Mouse (Mus musculus): ENCODE measurements at regions not wholly inside any gene's neighbourhood (a gene's known extent, or its start where the extent isn't known, plus 50 kb on each side); places are given as distances from the start of the nearest gene placed in this dataset.

- WGBS, result 83% methylated on average over 15 of the region's 15 CpGs
- no peaks in the 10 kb centered on the region for H3K9me3 ChIP-seq (replicated peaks)
Measured at GRCm38 (mm10) chr13:69867296-69868065, 65.3 kb downstream of the Med10 start.

GRCm38 (mm10) chr13:69896536-69896935, 94.3 kb downstream of the Med10 start:
- Histone ChIP-seq H3K36me3 (no peaks in the 10 kb centered on the region), H3K27me3 (no peaks in the 10 kb centered on the region), H3K4me1 (no peaks in the 10 kb centered on the region), H3K4me2 (no peak overlapping the region), H3K4me3 (replicated peaks) (no peak overlapping the region), H3K27ac (no peak overlapping the region), H3K9ac (no peak overlapping the region), H3K9me3 (replicated peaks) (no peaks in the 10 kb centered on the region)
- no peak for ATAC-seq (replicated peaks; ENCODE audit: low FRiP score)
- WGBS, result 19% methylated on average over 5 of the region's 5 CpGs

More at GRCm38 (mm10) chr13:69867296-69868065, 65.3 kb downstream of the Med10 start:
- H3K4me1 ChIP-seq, result no peaks in the 10 kb centered on the region
- H3K4me3 ChIP-seq (replicated peaks), result no peak overlapping the region
- no peak overlapping the region for H3K4me2 ChIP-seq
- no peak overlapping the region for H3K9ac ChIP-seq
- H3K27me3 ChIP-seq, result no peaks in the 10 kb centered on the region
- H3K36me3 ChIP-seq, result no peaks in the 10 kb centered on the region
- ATAC-seq (replicated peaks; ENCODE audit: low FRiP score), result no peak
- H3K27ac ChIP-seq, result no peak overlapping the region

DNA sequence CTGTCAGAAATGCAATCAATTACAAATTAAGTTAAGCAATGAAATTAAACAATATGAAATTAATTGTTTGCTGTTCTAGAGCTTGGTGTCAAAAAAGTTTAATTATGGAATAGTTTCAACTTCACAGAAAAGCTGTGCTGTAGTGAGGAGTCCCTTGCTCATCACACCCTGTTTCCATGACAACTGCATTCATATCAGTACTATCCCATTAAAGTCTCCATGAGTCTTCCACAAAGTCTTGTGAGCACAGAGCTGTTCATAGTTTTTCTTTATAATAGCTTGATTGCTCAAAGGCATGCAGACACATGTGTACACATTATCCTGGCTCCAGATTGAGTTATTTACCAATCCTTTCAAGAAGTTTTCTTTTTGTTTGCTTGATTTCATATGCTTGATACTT, 98.9 kb downstream of the Med10 start:
- no peak for ATAC-seq (replicated peaks; ENCODE audit: low FRiP score)
- Histone ChIP-seq H3K27ac (no peak overlapping the region), H3K4me1 (no peaks in the 10 kb centered on the region), H3K9me3 (replicated peaks) (no peaks in the 10 kb centered on the region), H3K4me3 (replicated peaks) (no peak overlapping the region), H3K9ac (no peak overlapping the region), H3K4me2 (no peak overlapping the region), H3K27me3 (no peaks in the 10 kb centered on the region), H3K36me3 (no peaks in the 10 kb centered on the region)

DNA sequence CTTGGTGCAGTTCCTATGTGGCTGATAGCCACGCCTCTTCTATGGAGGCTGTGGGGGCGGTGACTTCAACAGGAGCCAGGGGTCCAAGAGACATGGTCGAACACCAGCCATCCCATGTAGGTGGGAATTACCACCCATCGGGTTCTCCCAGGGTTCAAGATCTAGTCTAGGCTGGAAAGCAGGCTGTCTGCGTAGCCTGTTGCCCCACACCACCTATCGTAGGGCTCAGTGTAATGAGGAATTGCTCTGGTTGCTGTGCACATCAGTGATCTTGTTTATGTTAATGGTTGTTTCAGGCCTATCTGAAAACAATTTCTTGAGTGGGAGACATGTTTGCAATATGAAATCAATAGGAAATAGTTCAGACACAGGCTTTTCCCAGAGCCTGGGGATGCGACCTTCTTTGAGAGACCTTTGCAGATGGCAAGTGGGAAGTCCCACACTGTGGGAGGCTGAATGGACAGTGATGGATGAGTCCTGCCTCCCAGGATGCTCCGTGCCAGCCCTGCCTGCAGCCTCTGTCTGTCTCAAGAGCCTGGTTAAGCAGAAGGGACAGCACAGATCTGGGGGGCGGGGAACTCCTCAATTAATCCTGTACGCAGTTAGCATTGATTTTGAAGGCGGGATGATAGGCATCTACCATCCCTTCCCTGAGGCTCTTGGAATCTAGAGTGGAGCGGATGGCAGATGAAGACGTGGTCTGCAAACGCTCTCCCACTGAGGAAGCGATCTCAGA, 104.8 kb downstream of the Med10 start:
- H3K27ac ChIP-seq, result no peak overlapping the region
- H3K4me2 ChIP-seq, result no peak overlapping the region
- WGBS, result 68% methylated on average over 15 of the region's 15 CpGs
- ATAC-seq (replicated peaks; ENCODE audit: low FRiP score), result no peak
- H3K4me1 ChIP-seq, result no peaks in the 10 kb centered on the region
- no peak overlapping the region for H3K9ac ChIP-seq
- H3K27me3 ChIP-seq, result no peaks in the 10 kb centered on the region
- no peak overlapping the region for H3K4me3 ChIP-seq (replicated peaks)
- no peaks in the 10 kb centered on the region for H3K36me3 ChIP-seq
- H3K9me3 ChIP-seq (replicated peaks), result no peaks in the 10 kb centered on the region

DNA sequence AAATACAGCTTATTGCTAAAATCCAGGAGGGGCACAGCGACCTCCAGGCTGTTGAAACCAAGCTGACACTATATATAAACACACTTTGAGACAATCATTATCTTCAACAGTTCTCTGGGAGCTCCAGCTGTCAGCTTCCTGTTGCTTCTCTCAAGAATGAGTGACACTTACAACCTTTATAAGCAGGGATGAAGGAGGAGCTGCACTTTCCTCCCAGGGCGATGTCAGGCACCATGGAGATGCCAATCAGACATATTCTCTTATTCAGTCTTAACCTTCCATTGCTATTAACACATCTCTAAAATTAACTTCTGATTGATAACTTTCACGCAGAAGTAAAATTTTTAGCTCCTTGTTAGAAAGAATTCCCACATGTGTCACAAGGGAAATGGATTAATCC, 113.6 kb downstream of the Med10 start:
- 82% methylated on average over 3 of the region's 3 CpGs for WGBS
- ATAC-seq (replicated peaks; ENCODE audit: low FRiP score), result no peak
- H3K4me2 ChIP-seq, result no peak overlapping the region
- H3K4me3 ChIP-seq (replicated peaks), result no peak overlapping the region
- H3K9me3 ChIP-seq (replicated peaks), result no peaks in the 10 kb centered on the region
- H3K27ac ChIP-seq, result no peak overlapping the region
- H3K27me3 ChIP-seq, result no peaks in the 10 kb centered on the region
- no peaks in the 10 kb centered on the region for H3K36me3 ChIP-seq
- H3K9ac ChIP-seq, result no peak overlapping the region
- H3K4me1 ChIP-seq, result no peaks in the 10 kb centered on the region

DNA sequence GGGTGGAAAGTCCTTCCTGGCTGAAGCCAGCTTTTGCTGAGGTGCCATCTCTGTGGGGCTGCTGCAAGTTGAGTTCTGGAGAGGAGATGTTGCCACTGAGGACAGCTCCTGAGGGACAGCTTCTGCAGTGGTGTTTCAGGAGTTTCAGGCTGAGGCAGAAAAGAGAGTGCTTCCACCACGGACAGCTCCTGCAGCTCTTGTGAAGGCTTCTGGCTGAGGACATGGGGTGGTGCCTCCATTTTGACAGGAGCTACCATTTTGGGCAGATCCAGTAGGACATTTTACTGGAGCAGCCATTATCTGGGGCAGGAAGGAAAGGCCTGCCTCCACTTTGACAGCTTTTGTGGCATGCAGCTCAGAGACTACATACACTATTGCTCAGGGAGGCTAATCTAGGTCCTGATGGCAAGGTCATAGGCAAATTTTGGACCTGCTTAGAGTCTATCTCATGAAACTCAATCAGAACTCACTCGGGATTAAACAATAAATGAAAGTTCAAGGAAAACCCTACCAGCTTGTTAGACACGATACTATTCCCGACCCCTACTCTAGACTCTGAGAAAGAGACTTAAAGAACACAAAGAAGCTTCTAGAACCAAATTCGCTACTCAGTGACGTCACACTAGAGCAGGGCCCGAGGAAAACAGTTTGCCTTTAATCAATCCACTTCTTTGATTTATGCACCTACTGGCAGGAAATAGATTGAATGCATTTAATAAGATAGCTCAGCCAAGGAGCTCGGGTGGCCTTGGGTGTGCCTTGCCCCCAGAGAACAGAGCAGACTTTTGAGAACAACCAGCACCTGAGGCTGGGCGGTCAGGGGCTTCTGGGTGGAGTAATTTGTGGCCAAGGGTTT, 130.7 kb downstream of the Med10 start:
- H3K27ac ChIP-seq, result no peak overlapping the region

GRCm38 (mm10) chr13:69933551-69933845, 131.3 kb downstream of the Med10 start:
- Histone ChIP-seq H3K27ac (no peak overlapping the region), H3K9me3 (replicated peaks) (no peaks in the 10 kb centered on the region), H3K4me2 (no peak overlapping the region), H3K4me1 (no peaks in the 10 kb centered on the region), H3K36me3 (no peaks in the 10 kb centered on the region), H3K9ac (no peak overlapping the region), H3K27me3 (no peaks in the 10 kb centered on the region), H3K4me3 (replicated peaks) (no peak overlapping the region)
- no peak for ATAC-seq (replicated peaks; ENCODE audit: low FRiP score)
- 62% methylated on average over 6 of the region's 6 CpGs for WGBS

More for the DNA sequence above, 130.7 kb downstream of the Med10 start:
- no peaks in the 10 kb centered on the region for H3K9me3 ChIP-seq (replicated peaks)
- no peak overlapping the region for H3K4me3 ChIP-seq (replicated peaks)
- no peaks in the 10 kb centered on the region for H3K36me3 ChIP-seq
- no peaks in the 10 kb centered on the region for H3K27me3 ChIP-seq
- WGBS, result 76% methylated on average over 9 of the region's 9 CpGs
- H3K9ac ChIP-seq, result no peak overlapping the region
- no peaks in the 10 kb centered on the region for H3K4me1 ChIP-seq
- ATAC-seq (replicated peaks; ENCODE audit: low FRiP score), result no peak
- no peak overlapping the region for H3K4me2 ChIP-seq

- 87% methylated on average over 4 of the region's 4 CpGs for WGBS
- no peak for ATAC-seq (replicated peaks; ENCODE audit: low FRiP score)
- H3K27me3 ChIP-seq, result no peaks in the 10 kb centered on the region
- no peaks in the 10 kb centered on the region for H3K9me3 ChIP-seq (replicated peaks)
- no peak overlapping the region for H3K27ac ChIP-seq
- H3K4me3 ChIP-seq (replicated peaks), result no peak overlapping the region
- no peak overlapping the region for H3K9ac ChIP-seq
- H3K4me1 ChIP-seq, result no peaks in the 10 kb centered on the region
- H3K4me2 ChIP-seq, result no peak overlapping the region
- no peaks in the 10 kb centered on the region for H3K36me3 ChIP-seq
Measured at GRCm38 (mm10) chr13:69939791-69940190, 137.6 kb downstream of the Med10 start.

DNA sequence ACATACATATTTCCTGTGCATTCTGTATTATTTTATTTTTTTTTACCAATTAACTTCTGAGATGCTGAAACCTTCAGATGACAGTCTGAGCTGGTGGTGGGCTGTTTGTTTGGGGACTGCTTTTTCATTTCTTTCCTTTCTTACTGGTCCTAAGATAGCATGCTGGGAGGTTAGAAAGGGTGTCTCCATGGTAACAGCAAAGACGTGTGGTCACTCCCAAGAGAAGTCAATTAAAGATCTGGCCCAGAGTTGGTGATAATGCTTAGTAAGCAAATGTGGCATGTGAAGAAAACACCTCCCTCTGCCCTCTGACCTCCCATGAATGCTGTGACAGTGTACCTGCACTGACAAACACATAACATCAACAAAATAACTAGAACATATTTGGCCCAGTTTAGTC, 142.5 kb downstream of the Med10 start:
- Histone ChIP-seq H3K9me3 (replicated peaks) (no peaks in the 10 kb centered on the region), H3K36me3 (no peaks in the 10 kb centered on the region), H3K4me3 (replicated peaks) (no peak overlapping the region), H3K27ac (no peak overlapping the region), H3K4me2 (no peak overlapping the region), H3K4me1 (no peaks in the 10 kb centered on the region), H3K9ac (no peak overlapping the region), H3K27me3 (no peaks in the 10 kb centered on the region)
- 16% methylated on average over 1 of the region's 1 CpGs for WGBS
- no peak for ATAC-seq (replicated peaks; ENCODE audit: low FRiP score)

GRCm38 (mm10) chr13:69946615-69947014, 144.4 kb downstream of the Med10 start:
- H3K27ac ChIP-seq, result no peak overlapping the region
- ATAC-seq (replicated peaks; ENCODE audit: low FRiP score), result no peak
- WGBS, result 77% methylated on average over 7 of the region's 7 CpGs

GRCm38 (mm10) chr13:69952061-69952460, 149.9 kb downstream of the Med10 start:
- H3K4me1 ChIP-seq, result no peaks in the 10 kb centered on the region

More at GRCm38 (mm10) chr13:69946615-69947014, 144.4 kb downstream of the Med10 start:
- no peaks in the 10 kb centered on the region for H3K27me3 ChIP-seq
- no peaks in the 10 kb centered on the region for H3K36me3 ChIP-seq
- H3K9ac ChIP-seq, result no peak overlapping the region
- no peaks in the 10 kb centered on the region for H3K4me1 ChIP-seq
- no peak overlapping the region for H3K4me2 ChIP-seq
- no peak overlapping the region for H3K4me3 ChIP-seq (replicated peaks)
- H3K9me3 ChIP-seq (replicated peaks), result no peaks in the 10 kb centered on the region; the same call in 1 of the 2 replicates

DNA sequence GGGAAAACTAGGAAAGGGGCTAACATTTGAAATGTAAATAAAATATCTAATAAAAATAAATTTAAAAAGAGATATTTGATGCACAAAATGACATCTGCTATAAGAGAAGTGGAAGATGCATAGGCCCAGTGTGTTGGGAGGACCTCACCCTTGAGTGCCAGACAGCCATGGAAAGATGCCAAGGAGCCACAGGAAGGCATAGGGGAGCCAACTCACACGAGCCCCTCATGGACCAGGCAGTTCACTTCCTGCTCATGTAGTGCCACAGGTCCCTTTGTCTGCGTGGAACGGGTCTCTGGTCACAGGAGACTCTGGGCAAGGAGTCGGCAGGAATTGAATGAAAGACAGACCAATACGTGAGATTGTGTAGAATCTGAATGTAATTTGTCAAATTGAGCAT, 152.0 kb downstream of the Med10 start:
- Histone ChIP-seq H3K36me3 (no peaks in the 10 kb centered on the region), H3K4me3 (replicated peaks) (no peak overlapping the region), H3K9me3 (replicated peaks) (no peaks in the 10 kb centered on the region; the same call in 1 of the 2 replicates), H3K9ac (no peak overlapping the region), H3K4me1 (no peaks in the 10 kb centered on the region), H3K27me3 (no peaks in the 10 kb centered on the region), H3K4me2 (no peak overlapping the region), H3K27ac (no peak overlapping the region)
- no peak for ATAC-seq (replicated peaks; ENCODE audit: low FRiP score)
- 74% methylated on average over 5 of the region's 5 CpGs for WGBS

More at GRCm38 (mm10) chr13:69952061-69952460, 149.9 kb downstream of the Med10 start:
- Histone ChIP-seq H3K4me3 (replicated peaks) (no peak overlapping the region), H3K9ac (no peak overlapping the region), H3K27ac (no peak overlapping the region), H3K4me2 (no peak overlapping the region), H3K27me3 (no peaks in the 10 kb centered on the region), H3K9me3 (replicated peaks) (no peaks in the 10 kb centered on the region; the same call in 1 of the 2 replicates), H3K36me3 (no peaks in the 10 kb centered on the region)
- 73% methylated on average over 4 of the region's 4 CpGs for WGBS
- ATAC-seq (replicated peaks; ENCODE audit: low FRiP score), result no peak

Data from kidney, embryonic 15.5 days (tissue).